Mouse (Mus musculus) lung, adult 2 months (tissue): ENCODE results near the gene Wdr1.

ENCODE experiments used
- CTCF ChIP-seq: fragments of 200-500 bp; IDR thresholded peaks from 2 replicates; pipeline ENCODE4 v1.5.1; 2011; ENCODE audit warnings: mild to moderate bottlenecking, low read length, control low read depth; ENCODE audit not compliant: insufficient read depth
- POLR2A ChIP-seq: fragments of 200-500 bp; IDR thresholded peaks from 2 replicates; pipeline ENCODE4 v1.6.1; 2011; ENCODE audit warnings: low read depth, mild to moderate bottlenecking, control low read depth, low read length, borderline replicate concordance; ENCODE audit errors: extremely low read depth

DNA sequence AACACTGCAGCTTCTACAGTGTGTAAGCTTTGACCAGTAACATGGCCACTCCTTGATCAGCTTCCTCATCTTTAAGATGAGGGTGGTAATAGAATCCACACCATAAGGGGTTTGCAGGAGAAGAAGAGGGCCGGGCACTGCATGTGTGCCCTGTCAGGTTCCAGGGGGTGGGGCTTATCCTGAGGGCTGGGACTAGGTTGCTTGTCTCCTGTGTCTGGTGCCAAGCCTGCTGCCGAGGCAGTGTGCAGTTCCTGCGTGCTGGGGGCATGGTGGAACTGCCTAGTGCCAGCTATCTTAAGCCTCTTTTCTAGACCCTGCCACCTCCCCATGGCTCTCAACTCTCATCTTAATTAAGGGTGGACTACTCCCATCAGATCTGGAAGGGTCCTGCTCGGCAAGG lies 84.0 kb downstream of the Wdr1 start:
- no peak for TF ChIP-seq CTCF
- 0 out of 2 replicates have a peak, but pooled peaks have one; percentile 25 for TF ChIP-seq POLR2A
